Mouse (Mus musculus): ENCODE data around the gene Serhl. TPM values are rescaled to one million over a fixed set of nuclear protein-coding genes. Genes with fewer than 3 reads are reported as not detected.
"Not testable (repeated sequence)": the region's sequence is repeated elsewhere in the genome, so short reads cannot be mapped to it uniquely, and the experiment has no call there.

The Serhl gene
- total RNA-seq (2021), result 1 to 10 TPM; 9.0 to 9.4 TPM
- long read RNA-seq, experiment 1, transcript Serhl-201 (12 exons, 1,371 nt), result major isoform, 9 of 15 reads
- long read RNA-seq, experiment 1, partial matches to known transcripts, result 0 of 15 reads
- long read RNA-seq, experiment 1, other reads (novel, unspliced or antisense), result 6 of 15 reads
- long read RNA-seq, experiment 2, transcript Serhl-201 (12 exons, 1,371 nt), result major isoform, 5 of 11 reads
- long read RNA-seq, experiment 2, partial matches to known transcripts, result 0 of 11 reads
- long read RNA-seq, experiment 2, other reads (novel, unspliced or antisense), result 6 of 11 reads

DNA sequence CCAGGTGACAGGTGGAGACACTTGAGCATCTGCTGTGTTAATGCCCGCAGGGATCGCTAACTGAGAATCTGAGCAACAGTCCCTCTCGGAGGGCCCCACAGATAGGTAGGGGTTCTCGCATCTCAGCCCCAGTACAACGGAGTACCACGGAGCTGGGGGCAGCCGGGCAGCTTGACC lies at the start of gene Serhl:
Serhl (plus strand) TSS at position 78 of the 177 bp plus-strand sequence.
- no peak for DNase-seq (ENCODE audit: low spot score in 2 of 2)

DNA sequence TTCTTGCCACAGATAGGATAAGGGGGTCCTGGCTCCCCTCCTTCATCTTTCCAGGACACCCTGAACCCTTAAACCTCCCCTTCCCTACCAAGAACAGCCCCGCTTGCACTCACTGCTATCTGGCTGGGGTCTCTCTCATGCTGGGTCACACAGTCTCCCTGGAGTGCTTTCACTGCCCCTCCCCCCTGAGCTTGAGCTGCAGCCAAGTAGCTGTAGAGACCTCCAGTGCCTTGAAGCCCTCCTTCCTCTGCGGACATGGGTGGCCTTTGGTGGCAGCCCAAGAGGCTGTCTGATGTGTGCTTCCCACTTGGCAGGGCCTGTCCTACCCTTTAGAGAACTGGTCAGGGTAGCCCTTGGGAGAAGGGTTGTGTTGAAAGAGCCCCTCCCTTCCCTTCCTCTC lies 49.1 kb upstream of the Serhl start:
- no peak for DNase-seq (ENCODE audit: low spot score in 2 of 2)

DNA sequence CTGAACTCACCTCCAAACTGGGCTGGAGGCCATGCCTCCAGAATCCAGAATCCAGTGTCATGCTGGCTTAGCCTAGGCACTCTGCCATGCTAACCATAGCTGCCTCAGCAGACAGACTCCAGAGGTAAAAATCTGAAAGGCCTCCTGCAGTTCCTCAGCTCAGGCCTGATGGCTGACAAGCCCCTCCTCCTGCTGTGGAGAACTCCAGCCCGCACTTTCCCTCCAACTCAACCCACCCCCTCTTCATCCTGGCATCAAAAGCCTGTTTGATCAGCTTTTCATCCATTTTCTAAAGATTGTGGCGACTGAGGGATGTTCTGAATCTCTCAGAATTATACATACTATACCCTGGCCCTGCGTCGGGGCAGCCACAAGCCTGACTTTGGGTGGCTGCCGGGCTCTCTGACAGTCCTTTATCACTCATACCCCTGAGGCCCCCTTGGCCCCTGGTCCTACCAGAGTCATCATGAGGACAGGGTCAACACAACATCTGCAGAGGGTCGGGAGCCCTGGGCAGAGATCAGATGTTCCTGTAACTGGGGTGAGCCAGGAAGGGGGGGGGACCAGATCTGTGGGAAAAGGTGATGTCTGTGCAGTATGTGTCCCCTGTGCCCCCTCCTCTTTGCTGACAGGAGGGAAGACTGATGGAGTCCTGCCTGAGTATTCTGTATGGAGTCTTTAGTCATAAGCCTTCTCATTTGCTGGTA lies 46.5 kb upstream of the Serhl start:
- DNase-seq (ENCODE audit: low spot score in 2 of 2), result no peak

DNA sequence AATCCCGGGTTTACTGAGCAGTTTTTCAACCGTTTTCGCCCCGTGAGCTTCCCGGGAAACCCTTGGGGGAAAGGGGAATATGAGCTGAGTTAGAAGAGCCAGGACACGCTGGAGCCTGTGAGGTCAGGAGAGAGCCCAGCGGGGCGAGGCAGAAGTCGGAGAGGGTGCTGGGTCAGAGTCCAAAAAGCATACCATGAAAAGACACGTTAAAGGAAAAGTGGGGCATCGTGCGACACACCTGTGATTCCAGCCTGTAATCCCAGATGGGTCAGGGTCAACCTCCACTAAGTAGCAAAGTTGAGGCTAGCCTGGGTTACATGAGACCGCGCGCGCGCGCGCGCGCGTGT lies 46.0 kb upstream of the Serhl start:
- DNase-seq (ENCODE audit: low spot score in 2 of 2), result no peak

DNA sequence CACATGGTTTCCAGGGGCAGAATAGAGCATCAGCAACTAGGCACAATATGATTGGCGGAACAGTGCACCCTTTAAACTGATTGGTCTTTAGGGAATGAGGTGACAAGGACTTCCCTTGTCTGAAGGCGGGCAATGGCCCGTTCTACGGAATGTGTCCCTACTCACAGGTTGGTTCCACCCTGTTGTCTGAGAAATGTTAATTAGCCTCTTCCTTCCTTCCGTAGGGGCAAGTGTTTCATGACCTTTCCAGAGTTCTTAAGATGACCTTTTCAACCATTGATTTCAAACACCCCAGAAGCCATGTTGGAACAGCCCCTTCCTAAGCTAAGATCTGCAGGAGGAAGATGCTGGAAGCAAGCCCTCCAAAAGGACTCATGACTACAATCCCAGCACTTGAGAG lies 43.7 kb upstream of the Serhl start:
- not testable (repeated sequence) for DNase-seq (ENCODE audit: low spot score in 2 of 2)

DNA sequence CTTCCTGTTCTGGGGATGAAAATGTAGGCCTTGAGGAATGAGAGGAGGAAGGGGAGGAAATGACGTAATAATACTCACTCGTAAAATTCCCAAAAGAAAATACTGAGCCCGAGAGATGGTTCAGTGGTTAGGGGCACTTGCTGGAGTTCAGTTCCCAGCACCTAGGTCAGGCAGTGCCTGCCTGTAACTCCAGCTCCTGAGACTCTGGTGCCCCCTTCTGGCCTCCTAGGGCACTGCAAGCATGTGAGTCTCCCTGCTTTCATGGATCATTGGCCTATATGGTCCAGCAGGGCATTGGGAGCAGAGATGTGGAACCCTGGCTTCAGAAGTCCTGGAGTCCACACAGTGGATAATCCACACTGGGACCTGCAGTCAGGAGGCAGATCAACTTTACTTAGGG lies 43.0 kb upstream of the Serhl start:
- no peak for DNase-seq (ENCODE audit: low spot score in 2 of 2)

DNA sequence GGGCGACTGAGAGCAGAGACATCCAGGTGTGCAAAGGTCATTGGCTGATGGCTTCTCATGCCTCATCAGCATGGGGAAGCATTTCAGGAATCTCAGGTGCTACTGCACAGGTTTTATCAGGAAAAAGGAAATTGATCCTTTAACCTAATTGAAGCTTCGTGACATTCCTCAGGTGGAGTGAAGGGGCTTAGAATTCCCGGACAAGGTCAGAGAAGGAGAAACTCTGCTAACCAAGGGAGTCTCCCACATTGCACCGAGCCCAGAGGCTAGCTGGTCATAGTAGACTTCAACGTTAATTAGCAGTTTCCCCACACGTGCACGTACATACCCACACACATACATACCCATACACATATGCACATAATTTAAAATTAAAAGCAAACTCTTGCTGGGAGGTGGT lies 42.6 kb upstream of the Serhl start:
- DNase-seq (ENCODE audit: low spot score in 2 of 2), result no peak

DNA sequence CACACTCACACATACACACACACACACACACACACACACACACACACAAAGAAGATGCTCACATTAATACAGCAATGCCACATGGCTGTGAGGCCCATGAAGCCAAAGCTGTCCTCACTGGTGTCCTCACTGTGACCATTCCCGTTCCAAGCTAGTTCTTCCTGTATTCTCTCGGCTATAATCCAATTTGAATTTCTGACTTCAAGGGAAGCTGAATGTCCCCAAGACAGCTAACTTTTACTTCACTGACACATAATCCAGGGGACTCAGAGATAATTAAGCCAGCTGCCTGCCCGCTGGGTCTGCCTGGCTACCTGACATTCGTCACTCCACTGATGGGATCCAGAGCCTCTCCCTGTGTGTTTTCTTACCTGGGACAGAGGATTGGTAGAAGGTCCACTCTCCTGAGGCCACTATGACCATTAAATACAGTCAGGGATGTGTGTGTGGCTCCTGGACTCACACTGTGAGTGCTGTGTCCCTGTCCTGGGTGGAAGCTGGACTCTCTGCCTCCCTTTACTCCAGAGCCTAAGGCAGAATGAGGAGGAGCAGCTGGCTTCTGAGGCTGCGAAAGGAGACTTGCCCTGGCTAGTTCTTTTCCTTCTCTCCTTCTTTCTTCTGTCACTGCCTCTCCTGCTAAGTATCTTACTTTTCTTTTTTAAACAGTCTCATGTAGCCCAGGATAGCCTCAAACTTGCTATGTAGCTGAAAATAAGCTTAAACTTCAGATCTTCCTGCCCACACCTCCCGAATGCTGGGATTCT lies 36.8 kb upstream of the Serhl start:
- DNase-seq (ENCODE audit: low spot score in 2 of 2), result no peak

DNA sequence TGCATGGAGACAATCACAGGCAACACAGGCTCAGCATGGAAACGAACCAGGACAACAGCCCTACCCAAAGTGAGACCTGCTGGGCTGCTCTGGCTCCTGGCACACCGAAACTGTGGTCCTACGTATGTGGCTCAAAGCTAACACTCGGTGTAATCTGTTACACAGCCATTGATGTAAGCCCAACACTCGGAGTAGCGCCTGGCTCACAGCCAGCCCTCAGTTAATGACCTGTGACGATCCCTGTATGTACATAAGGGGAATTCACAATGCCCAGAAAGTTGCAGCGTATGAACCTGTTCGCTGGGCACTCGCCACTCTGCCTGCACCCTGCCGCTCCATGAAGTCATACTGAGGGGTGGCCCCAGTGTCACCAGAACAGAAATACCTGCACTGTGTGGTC lies 36.0 kb upstream of the Serhl start:
- no peak for DNase-seq (ENCODE audit: low spot score in 2 of 2)

DNA sequence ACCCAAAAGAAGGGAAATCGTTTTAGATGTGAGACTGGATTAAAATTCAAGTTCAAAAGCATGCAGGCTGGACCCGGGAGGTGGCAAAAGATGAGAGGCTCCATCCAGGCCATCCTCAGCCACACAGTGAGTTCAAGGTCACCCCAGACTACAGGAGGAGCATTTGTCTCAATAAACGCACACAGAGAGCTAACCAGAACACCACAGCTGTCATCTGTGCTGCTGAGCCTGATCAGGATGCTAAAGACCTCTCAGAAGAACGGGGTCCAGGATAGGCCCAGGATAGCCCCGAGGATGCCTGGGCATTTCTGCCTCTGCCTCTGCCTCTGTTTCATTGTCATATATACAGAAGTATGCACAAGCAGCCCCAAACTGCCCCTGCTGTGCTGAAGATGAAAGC lies 33.7 kb upstream of the Serhl start:
- no peak for DNase-seq (ENCODE audit: low spot score in 2 of 2)

DNA sequence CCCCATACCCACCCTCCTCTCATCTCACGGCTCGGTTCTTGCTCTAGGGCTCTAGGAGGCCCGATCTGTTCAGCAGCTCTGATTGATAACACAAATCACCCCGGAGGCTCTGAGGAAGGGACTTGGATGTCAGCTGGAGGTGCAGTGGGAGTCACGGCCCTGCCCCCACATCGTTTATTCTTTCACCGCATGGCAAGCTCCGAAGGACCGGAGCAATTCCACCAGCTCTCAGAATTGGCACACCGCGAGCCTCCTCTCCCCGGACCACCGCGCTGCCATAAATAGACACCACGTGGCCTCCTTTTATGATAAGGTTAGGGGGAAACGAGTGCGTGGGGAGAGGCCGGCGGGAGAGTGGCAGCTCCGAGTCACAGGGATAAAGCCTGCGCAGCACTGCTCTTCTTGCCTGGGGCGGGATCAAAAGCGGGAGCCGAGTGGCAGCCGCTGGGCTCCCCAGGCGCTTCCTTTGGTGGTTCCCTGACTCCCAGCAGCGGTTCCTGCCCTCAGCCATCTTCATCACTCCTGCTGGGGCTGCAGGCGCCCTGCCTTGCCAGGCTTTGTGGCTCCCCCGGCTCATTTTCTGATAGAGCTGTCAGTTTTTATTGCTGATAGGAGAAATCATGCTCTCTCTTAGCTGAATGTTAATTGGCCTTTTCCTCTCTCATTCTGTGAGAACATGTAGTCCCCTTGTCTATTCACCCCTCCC lies 32.8 kb upstream of the Serhl start:
- peak; percentile 33 to 61 for DNase-seq (ENCODE audit: low spot score in 2 of 2)

DNA sequence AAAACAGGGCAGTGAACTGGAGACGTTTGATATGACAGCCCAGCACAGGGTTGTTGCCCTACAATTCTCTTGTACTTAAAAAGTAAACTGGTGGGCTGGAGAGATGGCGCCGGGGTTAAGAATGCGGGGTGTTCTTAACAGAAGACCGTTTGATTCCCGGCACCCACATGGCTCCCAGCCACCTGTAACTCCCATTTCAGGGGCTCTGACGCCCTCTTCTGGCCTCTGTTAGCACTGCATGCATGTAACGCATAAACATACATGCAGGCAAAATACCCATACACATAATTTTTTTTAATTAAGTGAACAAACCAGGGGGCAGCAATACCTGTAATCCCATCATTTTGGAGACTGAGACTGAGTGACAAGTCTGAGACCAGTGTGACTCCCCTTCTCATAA lies 31.8 kb upstream of the Serhl start:
- DNase-seq (ENCODE audit: low spot score in 2 of 2), result no peak

DNA sequence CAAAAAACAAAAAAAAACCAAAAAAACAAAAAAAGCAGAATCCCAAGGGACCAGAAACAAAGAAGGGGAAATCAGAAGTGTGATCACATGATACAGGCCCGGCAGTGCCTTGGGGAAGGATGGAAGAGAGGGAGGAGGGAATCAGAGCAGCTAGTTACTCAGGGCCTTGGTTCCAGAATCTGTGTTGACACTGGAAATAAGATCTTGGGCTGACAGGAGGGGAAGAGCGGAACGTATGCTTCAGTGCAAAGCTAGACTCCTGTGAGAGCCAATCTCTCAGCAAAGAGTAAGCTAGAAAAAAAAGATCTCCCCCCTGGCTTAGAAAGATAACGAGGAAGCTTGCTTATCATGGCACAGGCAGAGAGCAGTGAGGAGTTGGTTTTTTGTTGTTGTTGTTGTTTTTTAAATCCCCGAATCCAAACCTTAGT lies 30.1 kb upstream of the Serhl start:
- DNase-seq (ENCODE audit: low spot score in 2 of 2), result no peak

DNA sequence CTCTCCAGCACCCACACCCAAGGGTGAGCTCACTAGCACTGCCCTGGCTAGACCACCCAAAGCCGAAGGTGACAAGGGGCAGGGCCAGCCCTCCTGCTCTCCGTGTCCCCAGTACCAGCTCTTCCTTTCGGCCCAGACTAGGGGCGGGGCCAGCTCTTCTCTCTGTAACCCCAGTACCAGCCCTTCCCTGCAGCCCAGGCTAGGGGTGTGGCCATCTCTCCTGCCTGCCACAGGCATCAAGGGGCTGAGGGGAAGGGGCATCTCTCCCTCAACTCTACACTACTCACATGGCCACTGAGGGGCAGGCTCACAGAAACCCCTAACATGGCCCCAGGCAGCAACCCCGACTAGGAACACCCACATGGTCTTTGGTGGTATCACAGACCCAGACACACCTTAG lies 27.6 kb upstream of the Serhl start:
- DNase-seq (ENCODE audit: low spot score in 2 of 2), result no peak

DNA sequence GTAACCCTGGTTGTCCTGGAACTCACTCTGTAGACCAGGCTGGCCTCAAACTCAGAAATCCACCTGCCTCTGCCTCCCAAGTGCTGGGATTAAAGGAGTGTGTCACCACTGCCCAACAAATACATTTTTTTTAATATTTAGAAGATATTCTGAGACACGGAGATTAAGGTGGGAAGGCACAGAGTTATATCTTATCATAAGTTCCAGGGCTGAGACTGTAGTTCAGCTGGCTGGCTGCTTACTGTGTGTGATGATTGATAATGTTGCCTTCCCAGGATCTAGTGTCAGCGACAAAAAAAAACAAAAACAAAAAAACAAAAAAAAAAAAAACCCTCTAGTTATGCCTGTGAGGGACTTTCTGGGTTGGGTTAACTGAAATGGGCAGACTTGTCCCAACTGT lies 26.7 kb upstream of the Serhl start:
- not testable (repeated sequence) for DNase-seq (ENCODE audit: low spot score in 2 of 2)

DNA sequence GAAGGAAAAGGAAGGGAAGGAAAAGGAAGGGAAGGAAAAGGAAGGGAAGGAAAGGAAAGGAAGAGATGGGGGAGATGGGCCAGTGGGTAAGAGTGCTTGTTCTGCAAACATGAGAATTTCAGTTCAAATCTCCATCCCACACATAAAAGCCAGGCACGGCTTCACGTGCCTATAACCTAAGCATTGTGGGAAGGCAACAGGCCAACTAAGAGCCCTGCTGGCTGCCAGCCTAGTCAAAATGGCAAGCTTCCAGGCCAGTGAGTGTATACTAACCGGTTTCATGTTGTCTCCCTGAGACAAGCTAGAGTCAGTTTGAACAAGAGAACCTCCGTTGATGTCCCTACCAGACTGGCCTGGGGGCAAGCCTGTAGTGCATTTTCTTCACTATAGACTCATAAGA lies 23.8 kb upstream of the Serhl start:
- peak; percentile 45 to 55 for DNase-seq (ENCODE audit: low spot score in 2 of 2)

DNA sequence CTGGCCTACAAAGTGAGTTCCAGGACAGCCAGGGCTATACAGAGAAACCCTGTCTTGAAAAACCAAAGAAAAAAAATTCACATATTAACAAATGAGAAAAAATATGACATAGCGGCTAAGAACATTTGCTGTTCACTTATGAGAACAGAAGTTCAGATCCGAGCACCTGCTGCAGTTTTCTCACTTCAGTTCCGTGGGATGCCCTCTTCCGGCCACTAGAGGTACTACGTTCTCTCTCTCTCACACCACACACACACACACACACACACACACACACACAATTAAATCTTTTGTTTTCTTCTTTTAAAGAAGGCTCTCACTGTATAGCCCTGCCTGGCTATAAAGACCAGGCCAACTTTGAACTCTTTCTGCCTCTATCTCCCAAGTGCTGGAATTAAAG lies 21.0 kb upstream of the Serhl start:
- no peak for DNase-seq (ENCODE audit: low spot score in 2 of 2)

DNA sequence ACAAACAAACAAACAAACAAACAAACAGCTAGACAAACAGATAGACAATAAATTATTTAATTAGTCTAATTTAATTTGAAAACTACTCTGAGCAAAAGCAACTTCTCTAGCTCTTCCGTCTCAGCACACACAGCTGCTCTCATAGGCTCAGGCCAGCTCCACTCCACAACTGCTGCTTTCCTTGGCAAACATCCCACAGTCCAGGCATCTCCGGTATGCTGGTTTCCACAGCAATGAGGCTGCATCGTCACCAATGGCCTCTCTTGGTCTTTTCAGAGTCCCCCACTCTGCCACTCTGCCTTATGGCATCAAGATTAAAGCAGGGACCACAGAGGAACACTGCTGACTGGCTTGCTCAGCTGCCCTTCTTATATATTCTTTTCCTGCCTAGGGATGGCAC lies 18.4 kb upstream of the Serhl start:
- DNase-seq (ENCODE audit: low spot score in 2 of 2), result no peak

DNA sequence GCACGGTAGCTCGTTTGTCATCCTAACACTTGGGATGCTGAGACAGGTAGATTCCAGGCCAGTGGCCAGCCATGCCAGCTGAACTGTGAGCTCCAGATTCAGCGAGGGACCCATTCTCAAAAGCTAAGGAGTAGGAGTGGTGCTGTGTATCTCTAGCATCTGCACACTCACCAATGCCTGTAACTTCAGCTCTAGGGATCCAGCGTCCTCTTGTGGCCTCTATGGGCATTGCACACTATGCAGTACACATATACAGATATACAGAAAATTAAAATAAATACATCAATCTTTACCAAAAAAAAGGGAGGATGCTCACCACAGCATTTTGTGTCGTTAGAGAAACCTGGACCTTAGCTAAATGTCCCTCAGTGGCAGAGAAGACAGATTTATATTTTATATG lies 17.6 kb upstream of the Serhl start:
- DNase-seq (ENCODE audit: low spot score in 2 of 2), result no peak

DNA sequence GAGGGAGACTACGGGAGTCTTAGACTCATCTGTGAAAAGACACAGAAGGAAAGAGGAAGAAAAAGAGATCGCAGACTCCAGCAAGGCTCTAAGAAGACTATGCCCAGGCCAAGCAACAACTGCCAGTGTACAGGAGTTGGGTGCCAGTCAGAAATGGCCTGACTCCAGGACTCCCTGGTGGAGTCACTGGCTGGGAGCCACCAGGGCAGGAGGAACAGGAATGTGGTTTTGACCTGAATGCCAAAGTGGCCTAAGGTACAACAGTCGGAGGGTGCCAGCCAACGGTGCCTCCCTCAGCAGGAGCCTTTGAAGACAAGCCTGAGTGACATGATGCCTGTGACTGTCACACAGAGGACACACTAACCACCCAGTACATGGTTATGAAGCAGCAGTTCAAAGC lies 15.1 kb upstream of the Serhl start:
- no peak for DNase-seq (ENCODE audit: low spot score in 2 of 2)

DNA sequence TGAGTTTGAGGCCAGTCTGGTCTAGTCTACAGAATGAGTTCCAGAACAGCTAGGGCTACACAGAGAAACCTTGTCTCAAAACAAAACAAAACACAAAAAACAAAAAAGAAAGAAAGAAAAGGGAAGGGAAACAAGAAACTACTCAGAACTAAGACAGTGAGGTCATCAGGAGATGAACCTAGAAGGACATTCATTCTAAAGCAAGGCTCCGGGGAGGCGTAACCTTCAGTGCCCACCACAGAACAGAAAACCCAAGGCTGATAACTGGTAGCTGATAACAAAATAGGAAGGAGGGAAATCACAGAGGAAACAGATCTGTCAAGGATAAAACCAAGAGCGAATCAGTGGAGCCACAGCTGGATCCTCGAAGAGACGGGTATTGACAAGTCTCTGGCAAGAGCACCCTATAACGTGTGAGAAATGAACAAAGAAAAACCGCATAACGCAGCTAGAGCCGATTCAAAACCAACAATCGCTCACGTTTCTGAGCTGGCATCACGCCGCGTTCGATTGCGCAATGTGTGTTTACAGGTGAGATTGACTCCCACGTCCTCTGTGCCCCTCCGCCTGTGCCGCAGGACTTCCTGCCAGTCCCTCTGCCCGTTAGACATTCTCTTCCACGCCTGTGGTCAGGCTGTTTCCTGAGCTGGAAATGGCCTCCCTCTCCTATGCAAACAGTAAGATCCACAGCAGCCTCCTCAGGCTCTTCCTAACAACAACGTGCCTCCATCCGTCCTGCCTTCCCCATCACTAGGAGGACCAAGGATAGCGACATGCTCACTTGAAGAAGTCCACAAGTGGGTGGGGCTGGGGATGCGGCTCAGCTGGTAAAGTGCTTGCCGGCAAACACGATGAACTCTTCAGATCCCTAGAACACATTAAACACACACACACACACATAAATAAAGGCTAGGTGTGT lies 13.4 kb upstream of the Serhl start:
- no peak for DNase-seq (ENCODE audit: low spot score in 2 of 2)

Measured in left cerebral cortex, adult 18-20 months (tissue).